Mouse (Mus musculus) T-helper 2 cell (primary cell): ENCODE data around the gene Cdh16.

Experiments
- in situ Hi-C: fragments of 300-600 bp; cut with MboI, MseI; formaldehyde crosslinking; loops from one replicate; pipeline ENCODE4 v1.15.1; 2025; ENCODE audit warnings: high pct_unique_total_duplicates

Gene Cdh16

DNA sequence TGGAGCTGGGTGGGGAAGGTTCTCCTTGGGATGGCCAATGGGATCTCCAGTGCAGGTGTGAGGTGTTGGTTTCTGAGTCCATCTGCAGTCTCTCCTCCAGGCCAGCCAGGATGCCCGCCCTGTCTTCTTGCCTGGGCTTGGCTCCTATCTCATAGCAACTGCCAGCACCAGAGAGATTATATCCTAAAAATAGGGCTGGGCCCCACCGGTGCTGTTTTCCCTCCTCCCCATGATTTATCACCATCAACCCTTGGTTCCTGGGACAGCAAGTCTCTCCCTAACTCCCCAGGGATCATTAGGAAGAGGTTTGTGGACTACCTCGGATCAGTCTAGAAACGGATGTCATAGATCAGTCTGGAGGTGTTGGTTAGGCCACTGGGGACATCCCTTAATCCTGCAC, 11.1 kb downstream of the Cdh16 start:
- in situ Hi-C loops = no loop called here

DNA sequence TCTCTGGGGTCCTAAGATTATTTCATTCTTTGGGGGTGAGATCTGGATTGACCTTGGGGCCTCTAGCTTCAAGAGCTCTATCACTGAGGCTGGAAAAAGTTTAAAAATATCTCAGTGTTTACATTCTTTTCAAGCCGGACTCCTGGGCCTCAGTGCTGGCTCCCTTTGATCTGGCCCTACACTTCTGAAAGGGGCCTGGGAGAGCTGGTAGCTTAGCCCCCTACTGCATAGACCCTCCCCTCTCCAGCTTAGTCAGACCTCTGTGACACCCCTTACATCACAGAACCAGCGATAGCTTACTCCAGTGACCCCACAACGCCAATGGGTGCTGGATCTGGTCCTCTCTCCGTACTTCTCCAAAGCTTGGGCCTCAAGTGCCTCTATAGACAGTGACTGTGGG, 12.6 kb downstream of the Cdh16 start:
- in situ Hi-C loops = no loop called here

DNA sequence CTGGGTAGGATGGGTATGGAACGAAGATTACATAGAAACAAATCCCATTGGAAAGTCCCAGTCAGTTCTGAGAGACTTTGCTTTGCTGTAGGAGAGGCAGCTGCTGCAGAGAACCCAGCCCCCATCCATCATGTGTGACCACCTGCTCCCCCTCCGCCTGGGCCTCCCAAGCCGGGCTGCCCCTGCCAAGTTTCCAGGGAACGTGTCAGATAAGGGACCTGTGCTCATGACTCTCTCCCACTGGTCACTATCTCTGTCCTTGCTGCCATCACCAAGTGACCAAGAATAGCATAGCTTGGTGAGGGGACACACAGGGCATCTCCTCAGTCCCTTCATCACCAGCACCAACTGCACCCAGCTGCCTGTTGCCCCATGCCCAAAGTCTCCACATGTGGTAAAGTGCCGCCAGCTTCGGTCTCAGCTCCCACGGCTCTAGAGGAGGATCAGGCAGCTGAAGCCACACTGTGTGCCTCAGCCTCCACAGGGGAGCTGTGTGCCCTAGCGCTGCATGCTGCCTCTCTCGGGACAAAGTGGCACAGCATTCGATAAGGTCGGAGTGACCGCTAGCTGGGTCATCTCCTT, 13.9 kb downstream of the Cdh16 start:
- in situ Hi-C loops = no loop called here

DNA sequence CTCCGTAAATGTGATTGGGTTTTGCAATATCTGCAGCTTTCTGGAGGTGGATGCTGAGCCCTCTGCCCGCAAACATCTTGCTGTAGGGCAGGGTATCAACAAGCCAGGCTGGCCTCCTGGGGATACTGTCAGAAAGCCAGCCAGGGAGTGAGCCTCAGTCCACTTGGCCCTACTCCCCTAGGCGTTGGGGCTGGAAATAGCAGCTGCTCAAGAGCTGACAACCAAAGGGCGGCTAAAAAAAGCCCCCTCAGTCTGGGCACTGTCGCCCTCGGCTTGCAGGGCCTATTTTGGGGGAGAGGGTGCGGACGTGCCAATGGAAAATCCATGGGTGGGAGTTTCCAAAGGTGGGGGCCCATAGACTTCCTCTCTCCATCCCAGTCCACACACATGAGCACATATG, 15.0 kb downstream of the Cdh16 start:
- in situ Hi-C loops = no loop called here

DNA sequence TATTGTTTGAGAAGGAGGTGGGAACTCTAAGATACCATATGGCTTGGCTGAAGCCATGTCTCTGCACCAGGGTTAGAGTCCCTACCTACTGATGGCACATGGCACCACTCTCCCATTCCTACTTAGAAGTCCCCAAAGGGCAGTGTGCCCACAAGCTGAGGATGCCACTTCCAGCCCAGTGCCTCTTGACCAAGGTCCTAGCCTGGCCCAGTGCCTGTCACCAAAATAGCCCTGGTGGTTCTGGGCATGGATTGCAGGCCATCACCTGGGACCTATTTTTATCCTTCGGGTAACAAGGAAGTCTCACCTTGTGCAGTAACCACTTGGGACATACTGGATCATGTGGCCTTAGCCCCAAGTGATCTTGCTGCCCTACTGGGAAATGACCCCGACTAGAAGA, 16.3 kb downstream of the Cdh16 start:
- in situ Hi-C loops = no loop called here

DNA sequence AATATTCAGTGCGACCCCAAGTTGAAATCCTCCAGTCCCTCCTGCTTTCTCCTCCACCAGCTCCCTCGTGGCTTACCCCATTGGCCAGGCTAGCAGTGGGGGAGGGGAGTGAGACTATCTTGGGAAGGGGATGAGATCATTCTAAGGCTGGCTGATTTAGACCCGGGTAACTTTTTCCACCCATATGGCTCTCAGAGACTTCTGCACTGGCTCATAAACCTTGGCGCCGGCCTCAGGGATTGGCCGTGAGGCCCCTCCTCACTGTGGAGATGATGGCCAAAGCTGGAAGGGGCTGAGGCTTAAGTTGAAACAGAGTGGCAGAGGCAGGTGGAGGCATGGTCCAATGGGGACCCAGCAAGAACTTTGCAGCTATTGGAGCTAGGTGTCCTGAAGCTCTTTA, 17.9 kb downstream of the Cdh16 start:
- in situ Hi-C loops = no loop called here

DNA sequence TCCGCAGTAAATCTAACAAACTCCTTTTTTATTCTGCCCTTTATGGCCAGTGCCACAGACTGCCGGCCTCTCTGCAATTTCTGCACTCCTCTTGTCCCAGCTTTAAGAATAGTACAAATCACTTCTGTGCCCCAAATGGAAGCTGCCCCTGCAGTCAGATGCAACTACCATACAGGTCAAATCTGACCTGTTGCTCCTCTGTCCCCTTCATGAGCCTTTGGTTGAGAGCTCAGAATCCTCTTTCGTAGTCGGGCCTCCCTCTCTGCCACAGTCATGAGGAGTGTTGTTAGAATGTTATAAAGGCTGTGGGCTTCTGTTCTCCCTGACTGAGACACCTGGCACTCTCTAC, 21.0 kb downstream of the Cdh16 start:
- in situ Hi-C loops = loop anchor here (5.0 kb wide), 1 partner anchor 54 kb away; no protein-coding TSS in a partner anchor

DNA sequence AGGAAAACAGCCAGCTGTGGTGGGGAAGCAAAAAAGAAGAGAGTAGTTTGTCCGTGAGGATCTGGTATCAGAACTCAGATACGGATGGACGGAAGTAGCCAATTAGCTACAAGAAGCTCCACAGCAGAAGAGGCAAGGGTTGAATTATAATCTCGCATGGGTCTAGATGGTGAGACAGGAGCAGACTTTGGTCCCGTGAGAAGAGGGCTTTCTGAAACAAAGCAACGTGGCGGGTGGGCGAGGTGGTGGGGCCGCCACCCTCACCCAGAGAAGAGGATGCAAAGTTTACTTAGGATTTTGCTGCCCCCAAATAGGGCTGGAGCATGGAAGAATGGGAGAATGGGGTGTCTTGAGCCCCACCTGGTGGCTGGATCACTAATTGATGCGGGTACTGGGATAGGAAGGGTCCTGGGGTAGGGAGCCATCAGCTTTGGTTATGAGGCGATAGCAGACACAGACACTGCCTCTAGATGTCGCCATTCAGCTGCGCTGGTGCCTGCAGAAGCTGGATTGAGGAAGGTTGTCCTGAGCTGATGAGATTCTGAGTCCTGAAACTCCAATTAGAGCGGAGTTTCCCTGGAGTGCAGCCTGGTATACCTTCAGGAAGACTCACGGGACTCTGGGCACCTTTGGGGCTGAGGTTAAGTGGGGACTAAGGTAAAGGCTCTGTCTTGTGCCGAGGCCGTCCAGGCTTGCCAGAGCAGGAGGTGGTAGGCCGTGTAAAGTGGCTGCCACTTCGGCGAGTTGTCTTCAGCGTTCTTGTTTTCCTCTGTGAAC, 21.5 kb downstream of the Cdh16 start:
- in situ Hi-C loops = loop anchor here (5.0 kb wide), 1 partner anchor 55 kb away; no protein-coding TSS in a partner anchor

DNA sequence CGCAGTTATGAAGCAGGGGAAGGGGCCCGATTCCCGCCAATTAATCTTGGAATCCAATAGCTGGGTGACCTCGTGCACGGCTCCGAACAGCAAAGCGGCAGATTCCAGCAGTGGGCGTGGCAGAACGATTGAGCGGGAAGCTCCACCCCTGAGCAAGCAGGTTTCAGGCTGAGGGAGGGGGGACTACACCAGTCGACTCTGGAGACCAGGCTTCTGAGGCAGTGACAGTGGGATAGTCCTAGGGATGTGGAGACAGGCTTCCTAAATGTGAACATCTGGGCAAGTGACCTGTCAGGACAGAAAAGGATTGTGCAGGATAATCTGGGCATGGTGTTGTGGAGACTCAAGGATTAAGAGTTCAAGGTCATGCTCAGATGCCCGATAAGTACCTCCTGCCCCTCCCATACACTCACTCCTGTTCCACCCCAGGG, 22.2 kb downstream of the Cdh16 start:
- in situ Hi-C loops = loop anchor here (5.0 kb wide), 1 partner anchor 55 kb away; no protein-coding TSS in a partner anchor

DNA sequence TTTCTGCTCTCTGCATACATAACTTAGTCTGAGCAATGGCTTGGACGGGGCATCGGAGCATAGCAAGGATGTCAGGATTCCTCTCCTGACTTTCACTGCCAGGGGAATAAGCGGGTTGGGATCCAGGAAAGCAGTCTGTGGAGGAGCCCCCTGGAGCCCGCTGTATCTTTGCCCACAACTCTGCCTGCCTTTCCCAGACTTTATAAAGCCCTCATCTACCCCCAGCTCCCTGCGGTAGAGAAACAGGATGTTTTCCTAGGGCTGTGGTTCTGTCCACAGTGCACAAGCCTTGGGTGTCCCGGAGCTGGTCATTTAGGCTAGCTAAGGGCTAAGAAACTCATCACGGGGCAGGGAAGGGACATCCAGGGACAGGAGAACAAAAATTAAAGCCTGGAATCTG, 22.8 kb downstream of the Cdh16 start:
- in situ Hi-C loops = loop anchor here (5.0 kb wide), 1 partner anchor 56 kb away; no protein-coding TSS in a partner anchor

DNA sequence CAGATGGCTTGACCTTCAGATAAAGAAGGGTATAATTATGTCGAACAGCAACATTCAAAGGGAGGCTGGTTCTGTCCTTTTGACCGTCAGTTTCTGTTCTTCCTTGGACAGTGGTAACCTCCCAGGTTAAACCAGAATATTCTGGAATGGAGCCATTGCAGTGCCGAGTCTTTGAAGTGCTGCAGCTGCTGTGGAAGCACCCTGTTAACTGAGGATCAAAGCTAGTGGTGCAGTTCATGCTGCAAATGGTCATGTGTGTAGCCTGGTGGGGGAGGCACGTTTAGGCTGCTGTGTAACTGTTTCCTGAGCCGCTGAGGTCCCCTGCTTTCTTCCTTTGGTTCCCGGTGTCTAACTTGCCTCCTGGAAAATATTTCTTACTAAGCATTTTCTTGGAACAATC, 25.7 kb downstream of the Cdh16 start:
- in situ Hi-C loops = loop anchor here (25.0 kb wide), 1 partner anchor 1214 kb away; no protein-coding TSS in a partner anchor

DNA sequence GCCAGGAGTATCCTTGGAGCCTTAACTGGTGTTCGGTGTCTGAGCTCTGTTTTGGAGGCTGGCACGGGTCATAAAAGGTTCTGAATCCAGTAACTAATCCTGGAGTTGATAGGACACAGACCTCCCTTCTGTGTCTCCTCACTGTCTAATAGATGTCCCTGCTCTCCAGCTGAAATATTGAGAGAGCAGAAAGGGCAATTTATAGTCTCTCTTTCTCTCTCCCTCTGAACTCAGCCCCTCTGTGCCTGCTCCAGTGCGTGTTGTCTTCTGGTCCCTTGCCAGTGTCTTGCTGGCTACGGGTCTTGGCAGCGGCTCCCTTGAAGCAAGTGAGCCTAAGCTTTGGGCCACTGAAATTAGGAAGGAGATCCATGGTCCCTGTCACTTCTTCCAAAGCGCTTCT, 26.5 kb downstream of the Cdh16 start:
- in situ Hi-C loops = loop anchor here (25.0 kb wide), 1 partner anchor 1215 kb away; no protein-coding TSS in a partner anchor

DNA sequence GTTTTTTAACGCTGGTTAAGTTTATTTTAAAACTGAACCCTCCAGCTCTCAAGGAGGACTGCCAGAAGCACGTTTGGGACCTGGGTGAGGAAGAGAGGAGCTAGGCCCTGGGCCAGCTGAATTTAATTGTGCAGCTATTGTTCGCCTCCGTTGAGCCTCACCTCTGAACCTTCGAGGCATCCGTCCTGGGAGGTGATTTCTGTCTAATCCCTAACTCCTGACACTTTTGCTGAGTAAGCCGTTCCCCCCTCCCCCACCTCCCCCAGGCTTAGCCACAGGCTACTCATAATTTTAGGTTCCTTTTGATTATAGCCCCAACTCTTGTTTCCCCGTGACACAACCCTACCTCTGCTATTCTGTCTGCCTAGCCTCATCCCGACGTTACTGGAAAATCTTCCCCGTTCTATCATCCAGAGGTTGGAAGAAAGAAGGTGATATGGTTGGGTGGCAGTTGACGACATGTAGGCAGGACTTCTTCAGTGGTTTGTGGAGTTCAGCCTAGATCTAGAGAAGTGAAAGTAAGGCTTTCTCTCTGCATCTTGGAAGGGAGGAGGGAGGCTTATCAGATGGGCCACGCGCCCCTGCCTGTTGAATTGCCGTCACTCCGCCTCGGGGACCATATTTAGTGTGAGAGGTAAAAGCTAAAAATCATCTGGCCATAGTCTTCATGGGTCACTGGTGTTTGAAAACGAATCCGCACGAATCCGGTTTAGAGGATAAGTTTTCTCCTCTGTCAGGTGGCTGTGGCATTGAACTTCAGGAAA, 28.2 kb downstream of the Cdh16 start:
- in situ Hi-C loops = loop anchor here (25.0 kb wide), 1 partner anchor 1216 kb away; no protein-coding TSS in a partner anchor

DNA sequence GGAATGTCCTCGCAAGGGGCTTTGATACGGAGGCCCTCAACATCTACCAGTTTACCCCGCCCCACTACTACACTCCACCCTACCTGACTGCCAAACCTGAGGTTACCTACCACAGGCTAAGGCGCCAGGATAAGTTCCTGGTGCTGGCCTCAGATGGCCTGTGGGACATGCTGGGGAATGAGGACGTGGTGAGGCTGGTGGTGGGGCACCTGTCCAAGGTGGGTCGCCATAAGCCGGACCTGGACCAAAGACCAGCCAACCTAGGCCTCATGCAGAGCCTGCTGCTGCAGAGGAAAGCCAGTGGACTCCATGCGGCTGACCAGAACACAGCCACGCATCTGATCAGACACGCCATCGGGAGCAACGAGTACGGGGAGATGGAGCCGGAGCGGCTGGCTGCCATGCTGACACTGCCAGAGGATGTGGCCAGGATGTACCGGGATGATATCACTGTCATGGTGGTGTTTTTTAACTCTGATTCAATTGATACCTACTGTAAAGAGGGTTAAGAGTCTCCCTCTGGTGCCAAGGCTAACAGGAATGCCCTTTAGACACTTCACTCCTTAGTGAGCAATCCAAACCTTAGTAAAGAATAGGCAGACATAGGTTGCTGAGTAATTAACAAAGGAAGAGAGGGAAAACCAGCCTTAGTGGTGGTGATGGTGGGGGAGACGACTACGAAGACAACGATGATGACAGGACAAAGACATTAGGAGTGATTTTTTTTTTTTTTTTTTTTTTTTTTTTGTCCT, 29.4 kb downstream of the Cdh16 start:
- in situ Hi-C loops = loop anchor here (25.0 kb wide), 1 partner anchor 1218 kb away; no protein-coding TSS in a partner anchor

DNA sequence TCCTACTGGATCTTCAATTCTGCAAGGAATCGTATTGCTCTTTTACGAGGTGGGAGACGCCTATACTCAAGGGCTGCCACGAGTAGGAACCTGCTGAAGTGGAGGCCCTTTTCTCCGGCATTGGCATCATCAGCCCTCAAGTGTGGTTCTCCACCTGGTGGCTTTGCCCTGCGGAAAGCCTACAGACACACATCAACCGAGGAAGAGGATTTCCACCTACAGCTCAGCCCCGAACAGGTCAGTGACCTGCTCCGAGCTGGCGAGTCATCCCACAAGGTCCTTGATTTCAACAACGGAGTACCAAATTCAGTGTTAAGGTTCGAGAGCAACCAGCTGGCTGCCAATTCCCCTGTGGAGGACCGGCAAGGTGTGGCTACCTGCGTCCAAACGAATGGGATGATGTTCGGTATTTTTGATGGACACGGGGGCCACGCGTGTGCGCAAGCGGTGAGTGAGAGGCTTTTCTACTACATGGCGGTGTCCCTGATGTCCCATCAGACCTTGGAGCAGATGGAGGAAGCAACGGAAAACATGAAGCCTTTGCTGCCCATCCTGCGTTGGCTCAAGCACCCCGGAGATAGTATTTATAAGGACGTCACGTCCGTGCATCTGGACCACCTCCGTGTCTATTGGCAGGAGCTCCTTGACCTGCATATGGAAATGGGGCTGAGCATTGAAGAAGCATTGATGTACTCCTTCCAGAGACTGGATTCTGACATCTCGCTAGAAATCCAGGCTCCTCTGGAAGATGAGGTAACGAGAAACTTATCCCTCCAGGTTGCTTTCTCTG, 30.5 kb downstream of the Cdh16 start:
- in situ Hi-C loops = loop anchor here (25.0 kb wide), 1 partner anchor 1219 kb away; no protein-coding TSS in a partner anchor

DNA sequence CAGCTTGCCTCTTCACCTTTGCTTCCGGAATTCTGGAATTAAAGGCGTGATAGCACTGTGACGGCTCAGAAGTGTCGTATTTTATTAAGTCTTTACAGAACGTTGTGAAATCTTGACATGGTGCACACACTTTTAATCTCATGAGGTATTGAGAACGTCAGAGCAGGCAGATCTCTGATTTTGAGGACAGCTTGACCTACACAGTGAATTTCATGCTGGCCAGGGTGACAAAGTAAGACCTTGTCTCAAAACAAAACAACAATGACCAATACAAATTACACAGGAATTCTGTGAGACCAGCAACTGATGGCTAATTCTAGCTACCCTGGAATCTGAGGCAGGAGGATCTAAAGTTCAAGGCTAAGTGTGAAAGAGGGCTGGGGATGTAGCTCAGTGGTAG, 31.6 kb downstream of the Cdh16 start:
- in situ Hi-C loops = loop anchor here (25.0 kb wide), 1 partner anchor 1220 kb away; no protein-coding TSS in a partner anchor

DNA sequence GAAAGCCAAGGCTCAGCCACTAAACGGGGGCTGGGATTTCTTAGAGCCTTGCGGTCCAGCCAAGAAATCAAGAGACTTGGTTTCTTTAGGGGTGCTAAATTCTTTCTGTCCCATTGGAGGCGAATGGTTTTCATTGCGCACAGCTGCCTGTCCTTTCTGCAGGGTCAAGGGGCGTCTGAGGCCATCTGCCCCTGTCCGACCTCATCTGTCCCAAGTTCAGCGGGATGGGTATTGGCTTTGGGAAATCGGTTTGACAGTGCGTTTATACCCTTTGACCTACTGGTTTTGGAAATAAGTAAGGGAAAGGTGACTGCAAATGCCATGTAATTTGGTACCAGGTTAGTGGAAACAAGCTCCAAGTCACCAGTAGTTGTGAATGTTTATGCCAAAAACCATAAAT, 32.3 kb downstream of the Cdh16 start:
- in situ Hi-C loops = loop anchor here (25.0 kb wide), 1 partner anchor 1220 kb away; no protein-coding TSS in a partner anchor

DNA sequence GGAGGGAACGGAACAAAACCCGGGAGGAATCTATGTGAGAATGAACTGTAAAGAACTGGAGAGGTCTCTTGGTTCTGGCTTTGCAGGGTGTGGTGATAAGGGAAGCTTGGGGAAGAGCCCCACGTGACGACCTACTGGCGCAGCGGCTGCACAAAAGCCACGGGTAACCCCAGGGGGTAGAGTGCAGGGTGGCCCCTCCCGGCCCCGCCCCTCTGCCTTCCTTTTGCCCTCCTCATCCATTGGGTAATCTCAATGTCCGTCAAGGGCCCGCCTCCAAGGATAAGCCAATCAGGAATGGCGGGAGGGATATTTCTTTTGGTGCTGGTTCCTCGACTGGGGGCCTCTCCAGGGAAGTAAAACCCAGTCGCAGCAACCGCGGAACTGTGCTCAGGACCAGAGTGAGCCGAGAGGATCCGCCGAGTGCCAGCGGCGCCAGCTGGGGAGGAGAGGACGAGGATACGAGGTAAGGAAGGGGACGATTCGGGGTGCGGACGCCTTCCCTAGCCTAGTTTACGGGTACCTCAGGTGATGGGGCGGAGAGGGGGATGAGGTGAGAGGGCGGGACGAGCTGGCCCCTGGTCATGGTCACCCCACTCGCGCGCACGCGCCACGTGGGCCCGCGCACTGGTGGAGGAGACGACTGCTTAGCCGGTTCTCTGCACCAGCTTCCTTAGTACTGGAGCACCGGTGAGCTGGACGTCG, 32.9 kb downstream of the Cdh16 start, which contains the start of gene Pdp2:
Gene Pdp2, plus strand, starts transcription at position 319 of the 702 bp plus-strand sequence.
- in situ Hi-C loops = loop anchor here (25.0 kb wide), 1 partner anchor 1221 kb away; no protein-coding TSS in a partner anchor

DNA sequence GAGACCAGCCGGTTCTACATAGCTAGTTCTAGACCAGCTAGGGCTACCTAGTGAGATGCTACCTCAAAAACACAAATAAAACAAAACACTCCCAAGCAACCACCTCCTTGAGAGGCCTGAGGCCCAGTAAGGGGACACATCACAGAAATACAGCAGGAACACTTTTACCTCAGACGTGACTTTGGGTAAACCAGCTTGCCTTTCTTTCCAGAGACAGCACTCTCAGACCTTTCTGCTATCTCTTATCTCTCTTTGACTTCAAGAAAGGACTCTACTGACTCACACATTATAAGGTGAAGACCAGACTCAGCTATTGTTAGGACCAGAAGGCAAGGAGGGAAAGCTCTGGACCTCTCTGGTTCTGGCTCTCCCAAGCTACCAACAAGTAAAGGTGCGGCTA, 33.9 kb downstream of the Cdh16 start:
- in situ Hi-C loops = loop anchor here (25.0 kb wide), 1 partner anchor 1222 kb away; no protein-coding TSS in a partner anchor
